9 mouse cellular contexts compared by ENCODE assay signal in the genomic region with DNA sequence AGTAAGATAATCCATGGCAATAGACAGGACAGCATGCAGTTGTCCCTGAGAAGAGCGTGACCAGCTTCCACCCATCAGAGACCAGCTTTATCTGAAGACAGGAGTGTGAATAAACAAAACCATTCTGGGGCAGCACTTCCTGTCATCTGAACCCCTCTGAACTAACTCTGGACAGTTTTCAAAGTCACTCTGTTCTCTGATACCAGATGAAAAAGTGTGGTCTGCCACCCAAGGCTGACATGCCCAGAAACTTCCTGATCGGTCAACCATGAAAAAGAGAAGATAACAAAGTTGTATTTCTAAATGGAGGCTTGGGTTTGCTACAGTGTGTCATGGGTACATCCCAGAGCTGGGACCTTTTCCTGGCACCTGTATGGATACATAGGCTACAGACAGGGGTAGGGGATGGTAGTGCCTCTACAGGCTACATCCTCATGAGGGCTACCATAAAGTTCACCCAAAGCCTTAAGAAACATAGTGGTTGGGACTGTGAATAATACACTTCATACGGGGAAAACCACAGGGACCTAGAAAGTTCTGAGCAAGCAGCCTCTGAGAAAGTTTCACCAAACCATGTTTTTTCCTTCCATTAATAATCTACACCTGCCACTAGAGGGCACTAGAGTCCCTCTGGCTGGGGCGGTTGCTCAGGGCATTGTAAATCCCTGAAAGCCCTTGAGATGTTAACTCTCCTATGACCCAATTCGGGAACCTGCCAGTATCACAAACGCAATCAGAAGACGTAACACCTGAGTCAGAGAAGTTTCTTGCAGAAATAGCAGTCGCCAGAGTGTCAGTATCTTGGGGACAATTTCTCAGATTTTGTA. TPM values are rescaled to one million over a fixed set of nuclear protein-coding genes. Genes with fewer than 3 reads are reported as not detected.
A peak's percentile ranks its signal among the peaks of the same experiment; 100 is the strongest.
DNase-seq lines count a peak whose midpoint lies in the region; ATAC-seq lines count a peak whose summit lies in the region.
"Had no signal": no experiment of that assay in that cellular context is flagged by ENCODE, and none has a peak within 500 bp of the region (broad histone marks: within the 10 kb centered on the region; RNA-seq: fewer than 3 reads in every experiment).

No protein-coding gene starts in this region.

- H3K9me3 ChIP-seq in hindbrain, embryonic 11.5 days (ENCODE audit: control insufficient read depth, low read length): no peaks in the 10 kb centered on the region
- H3K9me3 ChIP-seq in hindbrain, embryonic 16.5 days (ENCODE audit: control insufficient read depth, low read length): no peaks in the 10 kb centered on the region
- H3K9me3 ChIP-seq: limb, embryonic 15.5 days had no signal

- WGBS in hindbrain, embryonic 11.5 days: 60% methylated on average over 8 of the region's 8 CpGs
- WGBS in hindbrain, embryonic 16.5 days: 66% methylated on average over 8 of the region's 8 CpGs

- H3K4me1 ChIP-seq in hindbrain, embryonic 11.5 days (replicated peaks; ENCODE audit: control insufficient read depth, insufficient read depth, low read length): no peaks in the 10 kb centered on the region
- no peaks in the 10 kb centered on the region for H3K4me1 ChIP-seq in hindbrain, embryonic 16.5 days (ENCODE audit: control insufficient read depth, insufficient read depth, low read depth, low read length)
- H3K4me1 ChIP-seq: limb, embryonic 15.5 days had no signal

- H3K27me3 ChIP-seq in hindbrain, embryonic 11.5 days (ENCODE audit: control insufficient read depth, insufficient read depth, low read length): no peaks in the 10 kb centered on the region
- H3K27me3 ChIP-seq in hindbrain, embryonic 16.5 days (replicated peaks; ENCODE audit: control insufficient read depth, insufficient read depth, low read length): no peaks in the 10 kb centered on the region
- H3K27me3 ChIP-seq: limb, embryonic 15.5 days had no signal

- H3K9ac ChIP-seq in hindbrain, embryonic 11.5 days (ENCODE audit: low read depth, low read length): no peak overlapping the region
- no peak overlapping the region for H3K9ac ChIP-seq in hindbrain, embryonic 16.5 days (ENCODE audit: low read depth, low read length)
- H3K9ac ChIP-seq: limb, embryonic 15.5 days had no signal

- H3K4me2 ChIP-seq in hindbrain, embryonic 11.5 days (replicated peaks; ENCODE audit: low read depth, low read length): no peak overlapping the region
- no peak overlapping the region for H3K4me2 ChIP-seq in hindbrain, embryonic 16.5 days (ENCODE audit: low read length)
- H3K4me2 ChIP-seq: limb, embryonic 15.5 days had no signal

- DNase-seq in hindbrain, embryonic 11.5 days (ENCODE audit: low spot score): peak; percentile 12
- DNase-seq in ES-CJ7 (ENCODE audit: low read depth, low spot score): peak; percentile 54
- peak; percentile 35 for DNase-seq in c-Kit-positive CD71-negative TER-119-negative erythroid progenitor cells, embryonic 14.5 days (ENCODE audit: low read depth)
- peak; percentile 42 for DNase-seq in lung, postnatal 14 days
- no peak for DNase-seq in left cerebral cortex, adult 11 months (ENCODE audit: low spot score)
- no peak for DNase-seq in right cerebral cortex, adult 2 months (ENCODE audit: low spot score in 2 of 2)
- DNase-seq in cerebellum, adult 9-10 months: no peak

- H3K27ac ChIP-seq in hindbrain, embryonic 11.5 days (ENCODE audit: low read depth, low read length): no peak overlapping the region
- no peak overlapping the region for H3K27ac ChIP-seq in hindbrain, embryonic 16.5 days (ENCODE audit: low read depth, low read length)
- H3K27ac ChIP-seq: limb, embryonic 15.5 days had no signal

- no peak for ATAC-seq in hindbrain, embryonic 11.5 days (ENCODE audit: low FRiP score)
- no peak for ATAC-seq in hindbrain, embryonic 16.5 days

- no peaks in the 10 kb centered on the region for H3K36me3 ChIP-seq in hindbrain, embryonic 11.5 days (ENCODE audit: control insufficient read depth, insufficient read depth, low read length)
- H3K36me3 ChIP-seq in hindbrain, embryonic 16.5 days (ENCODE audit: control insufficient read depth, insufficient read depth, low read length): no peaks in the 10 kb centered on the region
- H3K36me3 ChIP-seq: limb, embryonic 15.5 days had no signal

- no peak overlapping the region for H3K4me3 ChIP-seq in hindbrain, embryonic 11.5 days (ENCODE audit: low read depth, low read length)
- H3K4me3 ChIP-seq in hindbrain, embryonic 16.5 days (ENCODE audit: low read length): no peak overlapping the region
- H3K4me3 ChIP-seq: limb, embryonic 15.5 days had no signal

RNA-seq across cellular contexts. Expression of a gene that starts 32.7 kb away (rescaled TPM):
- 91.9 and 98.7 TPM in 2 replicates for polyA plus RNA-seq in hindbrain, embryonic 11.5 days (2014; fragmentation: Nextera tagmentation; extraction: Ambion mirVana)
- polyA plus RNA-seq in hindbrain, embryonic 16.5 days (2015; fragmentation: Nextera tagmentation; extraction: Ambion mirVana): 44.0 and 48.2 TPM in 2 replicates

Comparison
In these comparisons a context has a peak if more than half of its experiments do, and no peak if none do; other contexts are left out.
1. DNase-seq: peak in hindbrain, embryonic 11.5 days (single experiment), ES-CJ7 (single experiment), c-Kit-positive CD71-negative TER-119-negative erythroid progenitor cells, embryonic 14.5 days (single experiment) and lung, postnatal 14 days (single experiment); none in left cerebral cortex, adult 11 months (single experiment), right cerebral cortex, adult 2 months (0 of 2) and cerebellum, adult 9-10 months (single experiment).